In the genomic region with DNA sequence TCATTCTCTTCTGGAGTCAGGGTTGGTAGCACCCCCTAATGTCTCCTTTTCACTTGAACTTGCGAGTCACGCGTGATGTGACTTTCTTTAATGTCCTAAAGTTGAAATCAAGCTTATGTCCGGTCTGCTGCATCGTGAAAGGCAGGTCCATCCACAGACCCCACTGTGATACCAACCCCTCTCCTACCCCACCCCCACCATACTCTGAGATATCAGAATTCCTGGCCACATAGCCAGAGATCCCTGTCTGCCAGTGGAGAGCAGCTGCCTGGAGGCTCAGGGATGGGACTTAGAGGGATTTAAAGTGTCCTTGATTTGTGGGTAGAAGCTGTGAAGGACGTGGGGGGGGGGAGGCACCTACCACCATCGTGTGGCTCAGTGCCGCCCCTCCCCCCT, we compare ENCODE assay signal across 8 mouse cellular contexts. TPM values are rescaled to one million over a fixed set of nuclear protein-coding genes. Genes with fewer than 3 reads are reported as not detected.
DNase-seq lines count a peak whose midpoint lies in the region; ATAC-seq lines count a peak whose summit lies in the region.

A gene (minus strand): TSS at position 240 of the 396 bp plus-strand sequence.

- peak within 1 kb of the TSS; percentile 59 for H3K4me2 ChIP-seq in kidney, embryonic 16.5 days (replicated peaks; ENCODE audit: low read depth, low read length)
- peak within 1 kb of the TSS; percentile 79 for H3K4me2 ChIP-seq in embryonic facial prominence, embryonic 13.5 days
- H3K4me2 ChIP-seq in limb, embryonic 13.5 days (replicated peaks): peak within 1 kb of the TSS; percentile 75
- H3K4me2 ChIP-seq in neural tube, embryonic 15.5 days: peak within 1 kb of the TSS; percentile 64

- H3K27me3 ChIP-seq in kidney, embryonic 16.5 days (ENCODE audit: insufficient read depth, low read length): peaks cover 23% of the 10 kb centered on the region
- peaks cover 39% of the 10 kb centered on the region for H3K27me3 ChIP-seq in embryonic facial prominence, embryonic 13.5 days
- H3K27me3 ChIP-seq in limb, embryonic 13.5 days: peaks cover 59% of the 10 kb centered on the region
- peaks cover 33% of the 10 kb centered on the region for H3K27me3 ChIP-seq in neural tube, embryonic 15.5 days (replicated peaks)

- H3K36me3 ChIP-seq in kidney, embryonic 16.5 days (ENCODE audit: insufficient read depth, low read length): no peaks in the 10 kb centered on the region
- no peaks in the 10 kb centered on the region for H3K36me3 ChIP-seq in embryonic facial prominence, embryonic 13.5 days
- H3K36me3 ChIP-seq in limb, embryonic 13.5 days: no peaks in the 10 kb centered on the region
- H3K36me3 ChIP-seq in neural tube, embryonic 15.5 days: no peaks in the 10 kb centered on the region

- H3K9me3 ChIP-seq in kidney, embryonic 16.5 days (ENCODE audit: low read length): no peaks in the 10 kb centered on the region
- H3K9me3 ChIP-seq in embryonic facial prominence, embryonic 13.5 days: no peaks in the 10 kb centered on the region
- no peaks in the 10 kb centered on the region for H3K9me3 ChIP-seq in limb, embryonic 13.5 days
- H3K9me3 ChIP-seq in neural tube, embryonic 15.5 days (replicated peaks): no peaks in the 10 kb centered on the region

- peak within 1 kb of the TSS; percentile 20; the same call in 1 of the 2 replicates for H3K27ac ChIP-seq in kidney, embryonic 16.5 days (ENCODE audit: low read length)
- H3K27ac ChIP-seq in embryonic facial prominence, embryonic 13.5 days: no peak within 1 kb of the TSS
- H3K27ac ChIP-seq in limb, embryonic 13.5 days: no peak within 1 kb of the TSS
- no peak within 1 kb of the TSS for H3K27ac ChIP-seq in neural tube, embryonic 15.5 days (replicated peaks)

- H3K4me3 ChIP-seq in kidney, embryonic 16.5 days (ENCODE audit: low read length): peak within 1 kb of the TSS; percentile 55
- peak within 1 kb of the TSS; percentile 48 for H3K4me3 ChIP-seq in embryonic facial prominence, embryonic 13.5 days
- peak within 1 kb of the TSS; percentile 49 for H3K4me3 ChIP-seq in limb, embryonic 13.5 days
- peak within 1 kb of the TSS; percentile 38 for H3K4me3 ChIP-seq in neural tube, embryonic 15.5 days (replicated peaks)

- no peak for DNase-seq in kidney, adult 18-20 months
- no peak for DNase-seq in natural killer cell, adult 2 months (ENCODE audit: low spot score in 2 of 2)
- DNase-seq in thymus, postnatal 14 days: no peak
- DNase-seq in urinary bladder, adult 2 months (ENCODE audit: low spot score): no peak

- no peak for ATAC-seq in kidney, embryonic 16.5 days (ENCODE audit: low FRiP score, low TSS enrichment)
- ATAC-seq in embryonic facial prominence, embryonic 13.5 days (ENCODE audit: insufficient number of reproducible peaks, insufficient read depth, low FRiP score, low TSS enrichment, low read depth): no peak
- no peak for ATAC-seq in limb, embryonic 13.5 days (ENCODE audit: low FRiP score, low read depth)
- 0 out of 2 replicates have a peak, but pooled peaks have one; percentile 13 for ATAC-seq in neural tube, embryonic 15.5 days (ENCODE audit: low FRiP score)

- 16% methylated on average over 7 of the region's 8 CpGs for WGBS in kidney, embryonic 16.5 days
- 16% methylated on average over 8 of the region's 8 CpGs for WGBS in embryonic facial prominence, embryonic 13.5 days
- 18% methylated on average over 8 of the region's 8 CpGs for whole genome bisulfite sequencing in limb, embryonic 13.5 days
- 12% methylated on average over 7 of the region's 8 CpGs for WGBS in neural tube, embryonic 15.5 days

- peak within 1 kb of the TSS; percentile 56 for H3K9ac ChIP-seq in kidney, embryonic 16.5 days (replicated peaks; ENCODE audit: low read length)
- H3K9ac ChIP-seq in embryonic facial prominence, embryonic 13.5 days: peak within 1 kb of the TSS; percentile 66
- H3K9ac ChIP-seq in limb, embryonic 13.5 days: peak within 1 kb of the TSS; percentile 62
- H3K9ac ChIP-seq in neural tube, embryonic 15.5 days (replicated peaks): no peak within 1 kb of the TSS

- H3K4me1 ChIP-seq in kidney, embryonic 16.5 days (ENCODE audit: insufficient read depth, low read length): peaks cover 12% of the 10 kb centered on the region
- peaks cover 19% of the 10 kb centered on the region; the same call in 1 of the 2 replicates for H3K4me1 ChIP-seq in embryonic facial prominence, embryonic 13.5 days
- H3K4me1 ChIP-seq in limb, embryonic 13.5 days: peaks cover 10% of the 10 kb centered on the region; the same call in 1 of the 2 replicates
- H3K4me1 ChIP-seq in neural tube, embryonic 15.5 days: peaks cover 12% of the 10 kb centered on the region

RNA-seq across cellular contexts. Expression of the gene that starts here (rescaled TPM):
- 31.2 and 34.5 TPM in 2 replicates for polyA plus RNA-seq in kidney, embryonic 16.5 days (2015; fragmentation: Nextera tagmentation; extraction: Ambion mirVana)
- 1.5 and 2.8 TPM in 2 replicates for polyA plus RNA-seq in embryonic facial prominence, embryonic 13.5 days (2015; fragmentation: Nextera tagmentation; extraction: Ambion mirVana)
- polyA plus RNA-seq in limb, embryonic 13.5 days (2015; fragmentation: Nextera tagmentation; extraction: Ambion mirVana): 1.8 and 1.9 TPM in 2 replicates
- 0.95 and 2.1 TPM in 2 replicates for polyA plus RNA-seq in neural tube, embryonic 15.5 days (2015; fragmentation: Nextera tagmentation; extraction: Ambion mirVana)
- polyA plus RNA-seq in urinary bladder, adult 2 months (2012; rRNA removed): 2.6 and 2.8 TPM in 2 replicates
